Mouse (Mus musculus): ENCODE data around the gene Emx2.

- no peak for TF ChIP-seq MYOG (IDR thresholded peaks at IDR 0.05; ENCODE audit: control insufficient read depth, extremely low read depth, insufficient read length)
- no peak for TF ChIP-seq CTCF (IDR thresholded peaks at IDR 0.05; ENCODE audit: control insufficient read depth, insufficient read depth, insufficient read length)
- TF ChIP-seq USF1 (IDR thresholded peaks at IDR 0.05; ENCODE audit: low read depth): no peak
- TF ChIP-seq MYOD1 (IDR thresholded peaks at IDR 0.05; ENCODE audit: control insufficient read depth, insufficient read length, low read depth): no peak
- TF ChIP-seq FOSL1 (IDR thresholded peaks at IDR 0.05; ENCODE audit: insufficient read depth, low read length, poor library complexity, severe bottlenecking): no peak
Observed at GRCm38 (mm10) chr19:59467413-59468064, 9.4 kb downstream of the Emx2 start.
